Mouse (Mus musculus) CH12.LX (cell line): ENCODE measurements at regions not wholly inside any gene's neighbourhood (a gene's known extent, or its start where the extent isn't known, plus 50 kb on each side); places are given as distances from the start of the nearest gene placed in this dataset.

Source experiments
- BHLHE40 ChIP-seq: IDR thresholded peaks from 2 replicates; pipeline ENCODE4 v1.6.1; 2011; ENCODE audit warnings: mild to moderate bottlenecking, low read depth, low read length, improper control_type of control experiment
- CTCF ChIP-seq, 2 experiments: IDR thresholded peaks in 1 of 2; conservative IDR thresholded peaks in 1 of 2; 2 replicates each; pipeline ENCODE4 v1.5.1; 2011 to 2012; ENCODE audit warnings: low read depth in 2 of 2, low read length in 2 of 2, improper control_type of control experiment in 1 of 2, inconsistent platforms in 1 of 2, mild to moderate bottlenecking in 1 of 2, moderate library complexity in 1 of 2
- E2F4 ChIP-seq: IDR thresholded peaks from 2 replicates; pipeline ENCODE4 v1.6.1; 2011; ENCODE audit warnings: low read depth, low read length, improper control_type of control experiment; ENCODE audit not compliant: insufficient replicate concordance
- ELF1 ChIP-seq: IDR thresholded peaks from 2 replicates; pipeline ENCODE4 v1.6.1; 2014; ENCODE audit warnings: low read depth, mild to moderate bottlenecking, inconsistent platforms, low read length, improper control_type of control experiment
- EP300 ChIP-seq: IDR thresholded peaks from 2 replicates; pipeline ENCODE4 v1.6.1; 2011; ENCODE audit warnings: low read length, improper control_type of control experiment
- KAT2A ChIP-seq: IDR thresholded peaks from 2 replicates; pipeline ENCODE4 v1.6.1; 2012; ENCODE audit warnings: low read length, improper control_type of control experiment, inconsistent platforms; ENCODE audit not compliant: insufficient replicate concordance
- MAFK ChIP-seq: IDR thresholded peaks from 2 replicates; pipeline ENCODE4 v1.6.1; 2011; ENCODE audit warnings: low read length, improper control_type of control experiment; ENCODE audit not compliant: insufficient replicate concordance
- MEF2A ChIP-seq: IDR thresholded peaks from 2 replicates; pipeline ENCODE4 v1.6.1; 2014; ENCODE audit warnings: low read depth, mild to moderate bottlenecking, inconsistent platforms, low read length, improper control_type of control experiment, borderline replicate concordance
- MYC ChIP-seq: IDR thresholded peaks from 2 replicates; pipeline ENCODE4 v1.6.1; 2011; ENCODE audit warnings: low read depth, mild to moderate bottlenecking, improper control_type of control experiment, low read length
- POLR2A ChIP-seq: IDR thresholded peaks from 2 replicates; pipeline ENCODE4 v1.6.1; 2011; ENCODE audit warnings: low read depth, mild to moderate bottlenecking, improper control_type of control experiment, low read length
- POLR2AphosphoS2 ChIP-seq: IDR thresholded peaks from 2 replicates; pipeline ENCODE4 v1.6.1; 2011; ENCODE audit warnings: low read depth, low read length, improper control_type of control experiment
- SMC3 ChIP-seq: IDR thresholded peaks from 2 replicates; pipeline ENCODE4 v1.6.1; 2011; ENCODE audit warnings: low read depth, low read length, improper control_type of control experiment
- UBTF ChIP-seq: IDR thresholded peaks from 2 replicates; pipeline ENCODE4 v1.6.1; 2012; ENCODE audit warnings: low read depth, mild to moderate bottlenecking, inconsistent platforms, low read length, improper control_type of control experiment, moderate library complexity

DNA sequence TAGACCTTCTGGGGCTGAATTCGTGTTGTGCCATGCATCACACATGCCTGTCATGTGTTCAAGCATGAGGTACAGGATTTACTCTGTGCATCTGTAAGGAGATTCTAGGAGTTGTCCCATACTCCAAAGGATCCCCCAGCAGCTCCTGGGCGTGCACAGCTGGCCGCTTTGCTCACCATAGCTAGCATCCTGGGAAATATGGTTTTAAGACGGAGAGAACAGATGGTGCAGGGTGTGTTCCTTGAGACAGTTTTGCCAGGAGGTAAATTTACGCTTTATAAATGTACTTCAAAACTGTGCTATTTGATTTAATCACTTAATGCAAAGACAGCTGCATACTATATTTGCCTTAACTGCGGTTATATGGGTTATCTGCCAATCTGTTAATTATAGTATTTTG, 220.6 kb downstream of the Mpdz start:
- TF ChIP-seq CTCF (conservative IDR thresholded peaks at IDR 0.05 in 1 of 2, IDR thresholded peaks at IDR 0.05 in 1 of 2; ENCODE audit: low read depth in 2 of 2, low read length in 2 of 2): no peak
- no peak for TF ChIP-seq UBTF
- no peak for TF ChIP-seq E2F4
- no peak for TF ChIP-seq SMC3
- TF ChIP-seq MAFK: no peak
- TF ChIP-seq POLR2A: no peak
- TF ChIP-seq BHLHE40: no peak
- TF ChIP-seq KAT2A: no peak
- TF ChIP-seq ELF1: no peak
- TF ChIP-seq EP300: no peak
- no peak for TF ChIP-seq MYC
- no peak for TF ChIP-seq POLR2AphosphoS2
- no peak for TF ChIP-seq MEF2A
